Mouse (Mus musculus) gastrocnemius, adult 8-10 months (tissue): ENCODE data around the gene Mrps34. TPM values are rescaled to one million over a fixed set of nuclear protein-coding genes. Genes with fewer than 3 reads are reported as not detected.

Experiments
- total RNA-seq, 4 experiments: library from RNA; stranded (reverse); gene quantifications; 2 replicates each; pipeline ENCODE4 v1.2.4; 2022

The Mrps34 gene
- total RNA-seq, 4 experiments from 2014 or later: 70.5 to 82.3 (median 75.4) TPM

Other genes starting within 250 kb of the Mrps34 start
- gene Slc9a3r2, start 244.8 kb upstream of the Mrps34 start, total RNA-seq: 10 to 100 TPM; 17.8 to 38.4 (median 20.8) TPM
- gene Npw, start 236.7 kb upstream of the Mrps34 start, total RNA-seq: not detected
- 10 to 100 TPM; 22.4 to 27.6 (median 27.0) TPM for gene Zfp598, start 225.4 kb upstream of the Mrps34 start, total RNA-seq
- under 1 TPM in 1 of 4 experiments, not detected in 3; 0.17 TPM for gene Syngr3, start 205.2 kb upstream of the Mrps34 start, total RNA-seq
- gene Gfer, start 199.0 kb upstream of the Mrps34 start, total RNA-seq: 10 to 100 TPM; 38.2 to 54.4 (median 44.7) TPM
- under 1 TPM; 0.22 to 0.70 (median 0.42) TPM for gene Noxo1, start 198.9 kb upstream of the Mrps34 start, total RNA-seq
- 10 to 100 TPM; 15.9 to 18.6 (median 17.1) TPM for gene Tbl3, start 187.5 kb upstream of the Mrps34 start, total RNA-seq
- not detected for gene Rnf151, start 177.1 kb upstream of the Mrps34 start, total RNA-seq
- gene Rps2, start 177.0 kb upstream of the Mrps34 start, total RNA-seq: 100 to 1,000 TPM; 558 to 703 (median 654) TPM
- gene Ndufb10, start 170.6 kb upstream of the Mrps34 start, total RNA-seq: 100 to 1,000 TPM; 409 to 503 (median 459) TPM
- gene Rpl3l, start 167.3 kb upstream of the Mrps34 start, total RNA-seq: 100 to 1,000 TPM; 757 to 827 (median 779) TPM
- gene Msrb1, start 158.5 kb upstream of the Mrps34 start, total RNA-seq: 100 to 1,000 TPM; 144 to 160 (median 145) TPM
- gene Hs3st6, start 142.1 kb upstream of the Mrps34 start, total RNA-seq: not detected
- not detected for gene Meiob, start 90.8 kb upstream of the Mrps34 start, total RNA-seq
- 10 to 100 TPM; 64.2 to 71.5 (median 68.6) TPM for gene Hagh, start 55.0 kb upstream of the Mrps34 start, total RNA-seq
- 10 to 100 TPM; 41.7 to 53.2 (median 46.3) TPM for gene Fahd1, start 44.8 kb upstream of the Mrps34 start, total RNA-seq
- 1 to 10 TPM; 2.9 to 3.8 (median 3.3) TPM for gene Igfals, start 29.1 kb upstream of the Mrps34 start, total RNA-seq
- 10 to 100 TPM; 10.5 to 13.7 (median 11.9) TPM for gene Nubp2, start 8.8 kb upstream of the Mrps34 start, total RNA-seq
- gene Spsb3, start 8.5 kb upstream of the Mrps34 start, total RNA-seq: 10 to 100 TPM; 31.0 to 38.6 (median 35.4) TPM
- 1 to 10 TPM; 6.6 to 8.7 (median 7.9) TPM for gene Eme2, start within 50 bp of the Mrps34 start, total RNA-seq
- gene Nme3, start 1.4 kb downstream of the Mrps34 start, total RNA-seq: 10 to 100 TPM; 11.4 to 12.6 (median 12.0) TPM
- gene Mapk8ip3, start 41.9 kb downstream of the Mrps34 start, total RNA-seq: 10 to 100 TPM; 12.1 to 15.4 (median 13.7) TPM
- 1 to 10 TPM; 5.1 to 8.5 (median 6.9) TPM for gene Jpt2, start 65.6 kb downstream of the Mrps34 start, total RNA-seq
- 1 to 10 TPM; 6.2 to 6.9 (median 6.7) TPM for gene Cramp1l, start 120.7 kb downstream of the Mrps34 start, total RNA-seq
- gene Ift140, start 121.0 kb downstream of the Mrps34 start, total RNA-seq: 1 to 10 TPM; 1.4 to 2.7 (median 2.3) TPM
- 10 to 100 TPM in 1 of 4 experiments, 1 to 10 TPM in 3; 7.9 to 10.7 (median 8.2) TPM for gene Tmem204, start 188.5 kb downstream of the Mrps34 start, total RNA-seq
- gene Telo2, start 220.9 kb downstream of the Mrps34 start, total RNA-seq: 1 to 10 TPM; 4.2 to 8.6 (median 6.0) TPM
- 1 to 10 TPM in 1 of 4 experiments, under 1 TPM in 3; 0.58 to 2.4 (median 0.79) TPM for gene Ptx4, start 225.6 kb downstream of the Mrps34 start, total RNA-seq
- gene Clcn7, start 238.3 kb downstream of the Mrps34 start, total RNA-seq: 10 to 100 TPM; 13.0 to 18.3 (median 16.0) TPM